Mouse (Mus musculus): ENCODE measurements around the gene Stac3. TPM values are rescaled to one million over a fixed set of nuclear protein-coding genes. Genes with fewer than 3 reads are reported as not detected.

Gene Stac3
- total and polyA plus RNA-seq, 2 experiments from 2014 or later = 0.30 TPM; not detected in 1

- no peak overlapping the region for H3K9ac ChIP-seq (replicated peaks; ENCODE audit: low read depth, low read length)
- TF ChIP-seq CTCF (IDR thresholded peaks at IDR 0.05; ENCODE audit: low read depth) = no peak
- no peak for TF ChIP-seq EP300 (IDR thresholded peaks at IDR 0.05; ENCODE audit: low read depth)
- 96% methylated on average over 4 of the region's 4 CpGs for WGBS
- DNase-seq (ENCODE audit: low spot score) (no peak), ATAC-seq (ENCODE audit: insufficient read depth, low read depth) (no peak)
- H3K36me3 ChIP-seq (replicated peaks; ENCODE audit: control insufficient read depth, insufficient read depth, low read length) = peaks cover 63% of the 10 kb centered on the region
- no peak overlapping the region for H3K4me2 ChIP-seq (ENCODE audit: low read depth, low read length)
- H3K9me3 ChIP-seq (replicated peaks; ENCODE audit: control insufficient read depth, low read length) = no peaks in the 10 kb centered on the region; the same call in 1 of the 2 replicates
- no peak overlapping the region for H3K4me3 ChIP-seq (ENCODE audit: low read depth, low read length)
- no peak overlapping the region for H3K27ac ChIP-seq (ENCODE audit: low read depth)
- no peaks in the 10 kb centered on the region; the same call in 1 of the 2 replicates for H3K4me1 ChIP-seq (ENCODE audit: control insufficient read depth, insufficient read depth)
- no peaks in the 10 kb centered on the region for H3K27me3 ChIP-seq (ENCODE audit: control insufficient read depth, insufficient read depth, low read length)
Observed at GRCm38 (mm10) chr10:127475175-127475574, 26.3 kb upstream of the Stac3 start.

- H3K4me2 ChIP-seq (ENCODE audit: low read depth, low read length) = no peak overlapping the region
- peaks cover 60% of the 10 kb centered on the region for H3K36me3 ChIP-seq (replicated peaks; ENCODE audit: control insufficient read depth, insufficient read depth, low read length)
- no peaks in the 10 kb centered on the region for H3K4me1 ChIP-seq (ENCODE audit: control insufficient read depth, insufficient read depth)
- no peak for DNase-seq (ENCODE audit: low spot score)
- no peak overlapping the region for H3K9ac ChIP-seq (replicated peaks; ENCODE audit: low read depth, low read length)
- no peaks in the 10 kb centered on the region for H3K27me3 ChIP-seq (ENCODE audit: control insufficient read depth, insufficient read depth, low read length)
- no peak for ATAC-seq (ENCODE audit: insufficient read depth, low read depth)
- H3K4me3 ChIP-seq (ENCODE audit: low read depth, low read length) = no peak overlapping the region
- no peak for TF ChIP-seq EP300 (IDR thresholded peaks at IDR 0.05; ENCODE audit: low read depth)
- TF ChIP-seq CTCF (IDR thresholded peaks at IDR 0.05; ENCODE audit: low read depth) = no peak
- 84% methylated on average over 3 of the region's 3 CpGs for WGBS
- no peak overlapping the region for H3K27ac ChIP-seq (ENCODE audit: low read depth)
- H3K9me3 ChIP-seq (replicated peaks; ENCODE audit: control insufficient read depth, low read length) = no peaks in the 10 kb centered on the region
Observed at GRCm38 (mm10) chr10:127476541-127476940, 24.9 kb upstream of the Stac3 start.

- H3K4me3 ChIP-seq (ENCODE audit: low read depth, low read length) = no peak overlapping the region
- no peak overlapping the region for H3K4me2 ChIP-seq (ENCODE audit: low read depth, low read length)
- ATAC-seq (ENCODE audit: insufficient read depth, low read depth) = no peak
- H3K36me3 ChIP-seq (replicated peaks; ENCODE audit: control insufficient read depth, insufficient read depth, low read length) = peaks cover 62% of the 10 kb centered on the region
- no peak overlapping the region for H3K9ac ChIP-seq (replicated peaks; ENCODE audit: low read depth, low read length)
- TF ChIP-seq EP300 (IDR thresholded peaks at IDR 0.05; ENCODE audit: low read depth) (no peak), CTCF (IDR thresholded peaks at IDR 0.05; ENCODE audit: low read depth) (no peak)
- 81% methylated on average over 7 of the region's 7 CpGs for WGBS
- H3K9me3 ChIP-seq (replicated peaks; ENCODE audit: control insufficient read depth, low read length) = no peaks in the 10 kb centered on the region
- DNase-seq (ENCODE audit: low spot score) = no peak
- no peak overlapping the region for H3K27ac ChIP-seq (ENCODE audit: low read depth)
- H3K4me1 ChIP-seq (ENCODE audit: control insufficient read depth, insufficient read depth) = no peaks in the 10 kb centered on the region
- H3K27me3 ChIP-seq (ENCODE audit: control insufficient read depth, insufficient read depth, low read length) = no peaks in the 10 kb centered on the region
Observed at GRCm38 (mm10) chr10:127477301-127477700, 24.2 kb upstream of the Stac3 start.

GRCm38 (mm10) chr10:127479131-127479530 lies 22.4 kb upstream of the Stac3 start:
- ATAC-seq (ENCODE audit: insufficient read depth, low read depth) = no peak
- no peaks in the 10 kb centered on the region for H3K9me3 ChIP-seq (replicated peaks; ENCODE audit: control insufficient read depth, low read length)
- WGBS = 94% methylated on average over 4 of the region's 4 CpGs
- TF ChIP-seq CTCF (IDR thresholded peaks at IDR 0.05; ENCODE audit: low read depth) (peak; percentile 54), EP300 (IDR thresholded peaks at IDR 0.05; ENCODE audit: low read depth) (no peak)
- no peak overlapping the region for H3K4me3 ChIP-seq (ENCODE audit: low read depth, low read length)
- H3K9ac ChIP-seq (replicated peaks; ENCODE audit: low read depth, low read length) = no peak overlapping the region
- no peak for DNase-seq (ENCODE audit: low spot score)
- H3K27me3 ChIP-seq (ENCODE audit: control insufficient read depth, insufficient read depth, low read length) = no peaks in the 10 kb centered on the region
- peaks cover 65% of the 10 kb centered on the region for H3K36me3 ChIP-seq (replicated peaks; ENCODE audit: control insufficient read depth, insufficient read depth, low read length)
- no peaks in the 10 kb centered on the region for H3K4me1 ChIP-seq (ENCODE audit: control insufficient read depth, insufficient read depth)
- no peak overlapping the region for H3K4me2 ChIP-seq (ENCODE audit: low read depth, low read length)
- H3K27ac ChIP-seq (ENCODE audit: low read depth) = no peak overlapping the region

- peak; percentile 26 for DNase-seq (ENCODE audit: low spot score)
- Histone ChIP-seq H3K4me3 (ENCODE audit: low read depth, low read length) (no peak overlapping the region), H3K27me3 (ENCODE audit: control insufficient read depth, insufficient read depth, low read length) (no peaks in the 10 kb centered on the region), H3K9ac (replicated peaks; ENCODE audit: low read depth, low read length) (no peak overlapping the region), H3K36me3 (replicated peaks; ENCODE audit: control insufficient read depth, insufficient read depth, low read length) (peaks cover 68% of the 10 kb centered on the region), H3K4me2 (ENCODE audit: low read depth, low read length) (no peak overlapping the region), H3K4me1 (ENCODE audit: control insufficient read depth, insufficient read depth) (no peaks in the 10 kb centered on the region), H3K27ac (ENCODE audit: low read depth) (no peak overlapping the region), H3K9me3 (replicated peaks; ENCODE audit: control insufficient read depth, low read length) (no peaks in the 10 kb centered on the region)
- TF ChIP-seq CTCF (IDR thresholded peaks at IDR 0.05; ENCODE audit: low read depth) (no peak), EP300 (IDR thresholded peaks at IDR 0.05; ENCODE audit: low read depth) (no peak)
- WGBS = 68% methylated on average over 19 of the region's 19 CpGs
- peak; percentile 41; the same call in 1 of the 2 replicates for ATAC-seq (ENCODE audit: insufficient read depth, low read depth)
Observed at GRCm38 (mm10) chr10:127480833-127481813, 20.4 kb upstream of the Stac3 start.
